Mouse (Mus musculus) gastrocnemius, adult 18-20 months (tissue): ENCODE data around the gene Rhox3e. TPM values are rescaled to one million over a fixed set of nuclear protein-coding genes. Genes with fewer than 3 reads are reported as not detected.
"Not testable (repeated sequence)": the region's sequence is repeated elsewhere in the genome, so short reads cannot be mapped to it uniquely, and the experiment has no call there.

Experiments used
- DNase-seq: peaks from one replicate; pipeline ENCODE4 v3.0.0; 2021; ENCODE audit warnings: low spot score
- long read RNA-seq, 2 experiments: library from polyadenylated mRNA; stranded (forward); transcript quantifications; one replicate each; pipeline ENCODE4 v2.0.0; 2021
- total RNA-seq, 2 experiments: library from RNA; stranded (reverse); gene quantifications; 2 replicates each; pipeline ENCODE4 v1.2.3; 2021

Gene Rhox3e
- not detected for total RNA-seq
- long read RNA-seq, experiment 1, result 0 reads
- long read RNA-seq, experiment 2, result 0 reads

GRCm38 (mm10) chrX:37541719-37542118 is at the start of gene Rhox3e:
TSS of gene Rhox3e (plus strand) at chrX:37542019.
- DNase-seq, result not testable (repeated sequence)

- DNase-seq, result not testable (repeated sequence)
These were observed 27.8 kb upstream of the Rhox3e start, which contains the start of gene Rhox4d for GRCm38 (mm10) chrX:37514059-37514458. TSS of gene Rhox4d (plus strand) at chrX:37514359.

- not testable (repeated sequence) for DNase-seq
These were observed 11.7 kb upstream of the Rhox3e start, which contains the start of gene Rhox2e for GRCm38 (mm10) chrX:37530152-37530551. TSS of gene Rhox2e (plus strand) at chrX:37530452.

GRCm38 (mm10) chrX:37557112-37557511 is 15.3 kb downstream of the Rhox3e start, which contains the start of gene Rhox4e:
TSS of gene Rhox4e (plus strand) at chrX:37557412.
- not testable (repeated sequence) for DNase-seq

GRCm38 (mm10) chrX:37571105-37571504 is 29.3 kb downstream of the Rhox3e start, which contains the start of gene Rhox2f:
TSS of gene Rhox2f (plus strand) at chrX:37571405.
- DNase-seq, result not testable (repeated sequence)

GRCm38 (mm10) chrX:37572638-37573037 is 30.8 kb downstream of the Rhox3e start:
- not testable (repeated sequence) for DNase-seq

- not testable (repeated sequence) for DNase-seq
These were observed 38.9 kb downstream of the Rhox3e start, which contains the start of gene Rhox3f for GRCm38 (mm10) chrX:37580692-37581091. TSS of gene Rhox3f (plus strand) at chrX:37580992.

Other genes with a start within 250 kb of the Rhox3e start
- not detected for gene Rhox3a2, start 162.0 kb upstream of the Rhox3e start, total RNA-seq
- gene Rhox4a2, start 151.2 kb upstream of the Rhox3e start, total RNA-seq, result not detected
- gene Rhox2b, start 130.0 kb upstream of the Rhox3e start, total RNA-seq, result not detected
- gene Rhox4b, start 109.5 kb upstream of the Rhox3e start, total RNA-seq, result not detected
- gene Rhox2c, start 88.3 kb upstream of the Rhox3e start, total RNA-seq, result not detected
- gene Rhox3c, start 83.4 kb upstream of the Rhox3e start, total RNA-seq, result not detected
- not detected for gene Rhox4c, start 61.7 kb upstream of the Rhox3e start, total RNA-seq
- gene Rhox2d, start 48.6 kb upstream of the Rhox3e start, total RNA-seq, result not detected
- not detected for gene Rhox4d, start 27.7 kb upstream of the Rhox3e start, total RNA-seq
- gene Rhox2e, start 11.6 kb upstream of the Rhox3e start, total RNA-seq, result not detected
- not detected for gene Rhox4e, start 15.4 kb downstream of the Rhox3e start, total RNA-seq
- not detected for gene Rhox2f, start 29.4 kb downstream of the Rhox3e start, total RNA-seq
- not detected for gene Rhox3f, start 39.0 kb downstream of the Rhox3e start, total RNA-seq
- not detected for gene Rhox4f, start 65.7 kb downstream of the Rhox3e start, total RNA-seq
- not detected for gene Rhox3g, start 86.6 kb downstream of the Rhox3e start, total RNA-seq
- gene Rhox2g, start 101.5 kb downstream of the Rhox3e start, total RNA-seq, result not detected
- not detected for gene Rhox4g, start 109.3 kb downstream of the Rhox3e start, total RNA-seq
- not detected for gene Rhox3h, start 126.7 kb downstream of the Rhox3e start, total RNA-seq
- gene Rhox2h, start 131.3 kb downstream of the Rhox3e start, total RNA-seq, result not detected